Mouse (Mus musculus) kidney, adult 2 months (tissue): ENCODE results near the gene Prpf4.

Source experiments
- CTCF ChIP-seq: fragments of 200-500 bp; conservative IDR thresholded peaks from 2 replicates; pipeline ENCODE4 v1.5.1; 2011; ENCODE audit warnings: low read depth, mild to moderate bottlenecking, control low read depth, low read length, moderate library complexity, mixed read lengths; ENCODE audit not compliant: insufficient read depth, insufficient read length
- POLR2A ChIP-seq: fragments of 200-500 bp; IDR thresholded peaks from one replicate; pipeline ENCODE4 v1.6.1; 2011; ENCODE audit warnings: low read depth, low read length, control low read depth

DNA sequence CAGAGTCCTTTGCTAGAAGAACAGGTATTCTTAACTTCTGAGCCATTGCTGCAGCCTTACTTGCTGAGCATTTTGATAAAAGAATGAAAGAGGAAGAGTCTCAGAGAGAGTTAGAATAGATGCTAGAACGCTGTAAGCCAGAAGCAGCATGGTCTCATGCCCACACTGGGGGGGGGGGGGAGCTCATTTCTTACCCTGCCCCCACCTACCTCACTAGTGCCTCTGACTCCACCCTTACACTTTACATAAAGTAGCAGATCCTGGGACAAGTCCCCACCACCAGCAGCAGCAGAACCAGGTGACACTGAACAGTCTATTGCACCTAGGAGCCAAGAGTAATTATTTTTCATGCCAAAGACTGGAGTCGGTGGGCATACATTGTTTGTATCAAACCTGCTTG is 66.5 kb downstream of the Prpf4 start:
- TF ChIP-seq CTCF, result no peak
- TF ChIP-seq POLR2A, result no peak
